Mouse (Mus musculus): ENCODE measurements around the gene Clmp. TPM values are rescaled to one million over a fixed set of nuclear protein-coding genes. Genes with fewer than 3 reads are reported as not detected.

Clmp gene
- polyA plus RNA-seq, 1 experiment, result 1.2 TPM

DNA sequence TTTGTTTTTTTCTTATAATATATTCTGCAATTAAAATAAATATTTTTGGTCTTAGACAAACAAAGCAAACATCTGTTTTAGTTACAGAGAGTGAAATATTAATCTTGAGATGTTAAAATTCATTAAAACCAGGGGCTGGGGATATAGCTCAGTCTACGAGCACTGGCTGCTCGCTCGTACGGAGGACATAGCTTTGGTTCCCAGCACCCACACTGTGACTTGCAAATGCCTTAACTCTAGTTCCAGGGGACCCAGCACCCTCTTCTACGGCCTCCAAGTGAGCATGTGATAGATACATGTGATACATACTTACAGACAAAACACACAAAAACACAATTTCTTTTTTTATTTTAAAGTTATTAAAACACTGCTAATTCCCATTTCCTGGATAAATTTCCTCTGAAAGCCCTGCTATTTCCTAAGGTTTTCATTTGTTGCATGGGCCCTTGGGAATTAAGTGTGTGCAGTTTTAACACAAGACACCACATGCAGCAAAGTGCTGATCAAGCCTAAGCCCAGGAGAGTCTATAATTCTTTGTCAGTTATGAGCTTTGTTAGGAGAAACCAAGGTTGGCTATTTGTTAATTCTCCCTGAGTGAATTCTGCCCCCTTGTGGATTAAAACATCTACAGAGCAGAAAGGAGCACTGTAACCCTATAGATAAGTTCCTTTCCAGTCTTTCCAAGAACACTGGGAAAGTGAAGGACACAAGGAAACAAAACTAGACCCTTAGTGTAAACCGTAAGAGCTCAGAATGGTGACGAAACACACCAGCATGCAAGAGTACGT lies 64.3 kb downstream of the Clmp start:
- Histone ChIP-seq H3K27me3 (ENCODE audit: control insufficient read depth, insufficient read depth, low read length) (no peaks in the 10 kb centered on the region), H3K4me3 (ENCODE audit: control insufficient read depth, low read depth, low read length) (no peak overlapping the region), H3K4me1 (ENCODE audit: control insufficient read depth, insufficient read depth, low read length) (no peaks in the 10 kb centered on the region), H3K27ac (ENCODE audit: control insufficient read depth, insufficient read depth, low read depth, low read length) (no peak overlapping the region), H3K36me3 (ENCODE audit: control insufficient read depth, insufficient read depth, low read length) (no peaks in the 10 kb centered on the region)
- TF ChIP-seq CTCF (IDR thresholded peaks at IDR 0.05; ENCODE audit: control insufficient read depth, insufficient read depth, insufficient replicate concordance, low read depth, low read length), result no peak
- TF ChIP-seq POLR2A (IDR thresholded peaks at IDR 0.05; ENCODE audit: control insufficient read depth, low read depth, low read length), result no peak

DNA sequence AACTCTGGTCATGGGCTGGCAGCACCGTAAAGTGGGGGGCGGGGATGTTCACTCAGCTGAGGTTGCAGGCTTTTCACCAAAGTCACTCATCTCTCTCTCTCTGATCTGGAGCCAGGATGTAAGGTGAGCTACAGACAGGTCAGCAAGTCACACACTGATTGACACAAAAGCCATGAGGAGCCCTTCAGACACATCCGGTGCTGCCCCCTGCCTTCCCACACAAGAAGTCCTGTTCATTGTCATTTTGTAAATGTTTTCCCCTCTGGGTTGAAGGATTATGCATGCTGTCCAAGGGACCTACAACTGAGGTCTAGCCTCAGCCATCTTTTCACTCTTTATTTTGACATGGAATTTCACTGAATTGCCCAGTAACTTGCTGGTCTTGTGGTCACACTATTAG lies 66.0 kb downstream of the Clmp start:
- TF ChIP-seq POLR2A (IDR thresholded peaks at IDR 0.05; ENCODE audit: control insufficient read depth, low read depth, low read length) (no peak), CTCF (IDR thresholded peaks at IDR 0.05; ENCODE audit: control insufficient read depth, insufficient read depth, insufficient replicate concordance, low read depth, low read length) (no peak)
- no peak overlapping the region for H3K27ac ChIP-seq (ENCODE audit: control insufficient read depth, insufficient read depth, low read depth, low read length)
- no peaks in the 10 kb centered on the region for H3K27me3 ChIP-seq (ENCODE audit: control insufficient read depth, insufficient read depth, low read length)
- H3K4me1 ChIP-seq (ENCODE audit: control insufficient read depth, insufficient read depth, low read length), result no peaks in the 10 kb centered on the region
- H3K36me3 ChIP-seq (ENCODE audit: control insufficient read depth, insufficient read depth, low read length), result no peaks in the 10 kb centered on the region
- H3K4me3 ChIP-seq (ENCODE audit: control insufficient read depth, low read depth, low read length), result no peak overlapping the region

DNA sequence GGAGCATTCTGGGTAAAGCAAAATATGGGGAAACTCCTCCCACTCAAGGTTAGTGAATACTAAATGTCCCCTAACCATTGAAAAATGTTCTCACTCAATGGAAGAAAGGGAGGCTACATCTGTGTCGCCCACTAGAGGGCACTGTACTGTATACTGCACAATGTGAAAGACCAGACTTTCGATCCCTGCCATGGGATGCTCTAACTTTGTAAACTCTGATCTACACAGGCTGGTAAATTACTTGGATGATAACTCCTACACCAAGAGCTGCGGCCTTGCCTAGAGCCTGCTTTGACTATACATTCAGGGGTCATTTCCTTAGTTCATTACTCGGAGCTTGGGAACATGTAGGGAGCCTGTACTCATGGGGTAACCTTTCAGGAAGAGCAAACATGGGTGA lies 70.6 kb downstream of the Clmp start:
- no peak overlapping the region for H3K27ac ChIP-seq (ENCODE audit: control insufficient read depth, insufficient read depth, low read depth, low read length)
- peaks cover 7% of the 10 kb centered on the region for H3K4me1 ChIP-seq (ENCODE audit: control insufficient read depth, insufficient read depth, low read length)
- TF ChIP-seq CTCF (IDR thresholded peaks at IDR 0.05; ENCODE audit: control insufficient read depth, insufficient read depth, insufficient replicate concordance, low read depth, low read length) (no peak), POLR2A (IDR thresholded peaks at IDR 0.05; ENCODE audit: control insufficient read depth, low read depth, low read length) (no peak)
- no peaks in the 10 kb centered on the region for H3K27me3 ChIP-seq (ENCODE audit: control insufficient read depth, insufficient read depth, low read length)
- peak overlapping the region; percentile 11; the same call in 1 of the 2 replicates for H3K4me3 ChIP-seq (ENCODE audit: control insufficient read depth, low read depth, low read length)
- H3K36me3 ChIP-seq (ENCODE audit: control insufficient read depth, insufficient read depth, low read length), result no peaks in the 10 kb centered on the region

DNA sequence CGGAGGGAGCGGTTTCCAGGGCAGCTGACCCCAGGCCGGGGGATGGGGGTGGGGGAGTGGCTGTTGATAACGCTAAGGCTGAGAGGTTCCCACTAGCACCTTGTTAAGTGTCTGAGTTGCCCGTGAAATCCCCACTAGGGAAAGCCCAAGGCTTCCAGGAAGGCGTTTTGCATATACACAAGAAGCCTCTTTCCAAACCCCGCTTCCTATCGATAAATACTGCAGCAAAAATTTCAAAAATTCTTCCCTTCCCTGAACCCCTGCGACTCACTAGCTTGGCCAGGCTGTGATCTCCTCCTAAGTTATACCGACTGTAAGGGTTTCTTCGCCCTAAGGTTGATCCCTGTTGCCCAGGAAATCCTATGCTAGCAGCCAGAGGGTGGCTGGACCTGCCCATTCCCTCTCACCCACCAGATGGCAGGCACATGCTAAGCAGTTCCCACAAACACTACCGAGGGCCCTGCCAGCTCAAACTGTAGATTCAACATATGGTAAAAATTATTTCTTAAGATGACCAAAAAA lies 71.4 kb downstream of the Clmp start:
- no peak overlapping the region for H3K27ac ChIP-seq (ENCODE audit: control insufficient read depth, insufficient read depth, low read depth, low read length)
- H3K36me3 ChIP-seq (ENCODE audit: control insufficient read depth, insufficient read depth, low read length), result no peaks in the 10 kb centered on the region
- peaks cover 7% of the 10 kb centered on the region for H3K4me1 ChIP-seq (ENCODE audit: control insufficient read depth, insufficient read depth, low read length)
- H3K27me3 ChIP-seq (ENCODE audit: control insufficient read depth, insufficient read depth, low read length), result no peaks in the 10 kb centered on the region
- H3K4me3 ChIP-seq (ENCODE audit: control insufficient read depth, low read depth, low read length), result no peak overlapping the region
- TF ChIP-seq CTCF (IDR thresholded peaks at IDR 0.05; ENCODE audit: control insufficient read depth, insufficient read depth, insufficient replicate concordance, low read depth, low read length), result peak; percentile 40; the same call in 1 of the 2 replicates
- TF ChIP-seq POLR2A (IDR thresholded peaks at IDR 0.05; ENCODE audit: control insufficient read depth, low read depth, low read length), result no peak

DNA sequence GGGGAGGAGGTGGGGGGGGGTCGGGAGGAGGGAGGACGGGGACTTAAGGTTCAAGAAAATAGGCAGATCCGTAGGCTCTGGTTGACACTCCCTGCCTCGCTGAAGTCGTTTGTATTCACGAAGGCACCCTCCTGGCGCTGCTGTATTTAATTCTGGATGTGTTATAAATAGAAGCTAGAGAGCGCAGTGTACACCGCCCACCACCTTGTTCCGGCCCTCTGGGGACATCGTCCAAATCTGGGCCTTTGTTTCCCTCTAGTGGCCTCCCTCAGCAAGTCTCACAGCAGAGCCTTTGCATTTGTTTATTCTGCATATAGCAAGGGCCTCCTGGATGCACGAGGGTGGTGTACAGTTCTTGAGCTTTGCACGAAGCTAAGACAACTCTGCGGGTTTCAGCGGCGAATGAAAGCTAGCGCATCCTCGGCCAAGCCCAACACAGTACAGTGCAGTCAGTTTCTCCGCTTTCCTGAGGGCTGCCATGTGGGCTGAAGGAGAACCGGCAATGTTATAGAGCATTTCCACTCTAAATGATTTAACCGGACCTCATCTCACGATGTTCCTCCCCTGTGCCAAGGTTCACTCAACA lies 72.0 kb downstream of the Clmp start:
- H3K4me3 ChIP-seq (ENCODE audit: control insufficient read depth, low read depth, low read length), result no peak overlapping the region; the same call in 1 of the 2 replicates
- peak overlapping the region; percentile 32 for H3K27ac ChIP-seq (ENCODE audit: control insufficient read depth, insufficient read depth, low read depth, low read length)
- no peaks in the 10 kb centered on the region for H3K36me3 ChIP-seq (ENCODE audit: control insufficient read depth, insufficient read depth, low read length)
- TF ChIP-seq POLR2A (IDR thresholded peaks at IDR 0.05; ENCODE audit: control insufficient read depth, low read depth, low read length), result no peak
- TF ChIP-seq CTCF (IDR thresholded peaks at IDR 0.05; ENCODE audit: control insufficient read depth, insufficient read depth, insufficient replicate concordance, low read depth, low read length), result peak; percentile 22; the same call in 1 of the 2 replicates
- no peaks in the 10 kb centered on the region for H3K27me3 ChIP-seq (ENCODE audit: control insufficient read depth, insufficient read depth, low read length)
- H3K4me1 ChIP-seq (ENCODE audit: control insufficient read depth, insufficient read depth, low read length), result peaks cover 7% of the 10 kb centered on the region

DNA sequence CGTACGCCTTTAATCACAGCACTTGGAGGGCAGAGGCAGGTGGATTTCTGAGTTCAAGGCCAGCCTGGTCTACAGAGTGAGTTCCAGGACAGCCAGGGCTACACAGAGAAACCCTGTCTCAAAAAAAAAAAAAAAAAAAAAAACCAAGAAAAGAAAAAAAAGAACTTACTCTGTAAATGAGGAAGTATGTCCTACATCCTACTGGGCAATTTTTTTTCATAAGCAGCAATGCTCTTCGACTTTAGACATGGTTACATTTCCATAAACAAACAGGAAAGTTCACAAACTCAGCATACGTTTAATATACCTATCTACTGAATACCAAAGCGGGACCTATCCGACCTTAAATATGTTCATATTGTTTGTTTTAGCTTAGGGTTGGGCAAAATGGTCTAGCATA lies 76.6 kb downstream of the Clmp start:
- Histone ChIP-seq H3K4me3 (ENCODE audit: control insufficient read depth, low read depth, low read length) (no peak overlapping the region), H3K4me1 (ENCODE audit: control insufficient read depth, insufficient read depth, low read length) (peaks cover 2% of the 10 kb centered on the region), H3K27me3 (ENCODE audit: control insufficient read depth, insufficient read depth, low read length) (no peaks in the 10 kb centered on the region), H3K27ac (ENCODE audit: control insufficient read depth, insufficient read depth, low read depth, low read length) (no peak overlapping the region), H3K36me3 (ENCODE audit: control insufficient read depth, insufficient read depth, low read length) (no peaks in the 10 kb centered on the region)
- TF ChIP-seq CTCF (IDR thresholded peaks at IDR 0.05; ENCODE audit: control insufficient read depth, insufficient read depth, insufficient replicate concordance, low read depth, low read length) (no peak), POLR2A (IDR thresholded peaks at IDR 0.05; ENCODE audit: control insufficient read depth, low read depth, low read length) (no peak)

DNA sequence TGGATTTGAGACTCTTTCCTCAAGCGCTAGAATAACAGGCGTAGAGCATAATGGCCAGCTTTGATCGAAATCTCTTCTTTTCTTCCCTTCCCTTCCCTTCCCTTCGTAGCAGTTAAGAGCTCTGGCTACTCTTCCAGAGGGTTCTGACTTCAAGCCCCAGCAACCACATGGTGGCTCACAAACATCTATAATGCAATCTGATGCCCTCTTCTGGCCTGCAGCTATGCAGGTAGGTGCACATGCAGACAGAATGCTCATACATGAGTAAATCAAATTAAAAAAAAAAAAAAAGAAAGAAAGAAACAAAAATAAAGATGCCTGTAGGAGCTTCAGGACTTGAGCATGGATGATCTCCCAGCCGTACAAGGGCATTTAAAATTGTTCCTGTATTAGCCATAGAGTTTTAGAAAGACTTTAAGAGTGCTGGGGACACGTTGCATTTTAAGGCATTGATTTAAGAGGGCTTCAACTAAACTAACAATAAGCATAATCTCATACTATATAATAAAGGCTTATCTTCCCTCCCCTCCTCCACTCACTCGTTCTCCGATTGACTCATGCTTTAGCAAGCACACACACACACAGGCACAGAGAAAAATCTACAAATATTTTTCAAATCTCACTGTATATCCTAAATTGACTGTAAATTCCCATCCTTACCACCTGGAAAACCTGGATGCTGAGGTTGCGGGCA lies 79.3 kb downstream of the Clmp start:
- no peak overlapping the region for H3K4me3 ChIP-seq (ENCODE audit: control insufficient read depth, low read depth, low read length)
- H3K27ac ChIP-seq (ENCODE audit: control insufficient read depth, insufficient read depth, low read depth, low read length), result no peak overlapping the region
- TF ChIP-seq CTCF (IDR thresholded peaks at IDR 0.05; ENCODE audit: control insufficient read depth, insufficient read depth, insufficient replicate concordance, low read depth, low read length) (no peak), POLR2A (IDR thresholded peaks at IDR 0.05; ENCODE audit: control insufficient read depth, low read depth, low read length) (no peak)
- H3K36me3 ChIP-seq (ENCODE audit: control insufficient read depth, insufficient read depth, low read length), result no peaks in the 10 kb centered on the region
- H3K4me1 ChIP-seq (ENCODE audit: control insufficient read depth, insufficient read depth, low read length), result no peaks in the 10 kb centered on the region
- no peaks in the 10 kb centered on the region for H3K27me3 ChIP-seq (ENCODE audit: control insufficient read depth, insufficient read depth, low read length)
